ENCODE assay signal across 8 mouse cellular contexts in the genomic region with DNA sequence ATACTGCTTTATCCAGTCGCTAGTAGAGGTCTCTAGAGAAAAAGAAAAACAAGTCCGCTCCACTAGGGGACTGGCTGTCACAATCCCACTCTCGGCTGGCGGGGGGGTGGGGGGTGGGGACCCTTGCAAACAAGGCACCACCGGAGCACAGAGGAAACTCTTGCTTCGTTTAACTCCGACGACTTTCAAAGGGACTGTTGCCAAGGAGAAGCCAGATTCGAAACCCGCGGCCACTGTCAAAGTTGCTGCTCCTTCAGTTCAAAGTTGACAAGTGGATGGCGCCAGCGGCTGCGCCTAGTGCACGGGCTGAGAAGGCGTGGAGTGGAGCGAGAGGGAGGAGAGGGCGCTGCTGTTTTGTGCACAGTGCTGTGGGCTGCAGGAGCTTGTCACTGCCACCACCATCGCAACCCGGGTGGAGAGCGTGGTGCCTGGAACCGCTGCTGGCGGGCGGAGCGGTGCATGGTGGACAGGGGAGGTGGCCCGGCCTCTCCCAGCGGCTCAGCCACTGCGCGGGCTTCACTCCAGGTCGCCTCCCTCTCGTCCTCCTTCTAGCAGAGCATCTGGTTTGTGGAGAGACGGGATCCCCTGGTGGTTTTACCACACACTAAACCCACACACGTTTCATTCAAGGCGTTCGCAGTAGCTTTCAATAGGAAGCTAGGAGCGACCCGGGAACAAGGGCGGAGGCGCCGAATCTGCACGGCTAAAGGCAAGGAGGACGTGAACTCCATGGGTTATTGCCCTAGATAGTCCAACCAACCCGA. TPM values are rescaled to one million over a fixed set of nuclear protein-coding genes. Genes with fewer than 3 reads are reported as not detected.
DNase-seq lines count a peak whose midpoint lies in the region; ATAC-seq and TF ChIP-seq lines count a peak whose summit lies in the region.

No protein-coding gene starts in this region.

- WGBS in heart, embryonic 10.5 days, result under 1% methylated on average over 43 of the region's 43 CpGs
- WGBS in intestine, postnatal 0 days, result 1% methylated on average over 43 of the region's 43 CpGs
- under 1% methylated on average over 43 of the region's 43 CpGs for WGBS in limb, embryonic 10.5 days
- WGBS in neural tube, embryonic 11.5 days, result under 1% methylated on average over 41 of the region's 43 CpGs

- H3K27me3 ChIP-seq in heart, embryonic 10.5 days (ENCODE audit: insufficient read depth, poor library complexity, severe bottlenecking), result peaks cover 16% of the 10 kb centered on the region
- H3K27me3 ChIP-seq in intestine, postnatal 0 days (replicated peaks; ENCODE audit: control insufficient read depth, insufficient read depth, low read length), result peaks cover 24% of the 10 kb centered on the region
- H3K27me3 ChIP-seq in limb, embryonic 10.5 days (ENCODE audit: low read depth, poor library complexity, severe bottlenecking), result peaks cover 25% of the 10 kb centered on the region
- peaks cover 12% of the 10 kb centered on the region for H3K27me3 ChIP-seq in neural tube, embryonic 11.5 days (ENCODE audit: control insufficient read depth, insufficient read depth, low read length)

- H3K36me3 ChIP-seq in heart, embryonic 10.5 days, result no peaks in the 10 kb centered on the region
- H3K36me3 ChIP-seq in intestine, postnatal 0 days (ENCODE audit: control insufficient read depth, insufficient read depth), result no peaks in the 10 kb centered on the region
- no peaks in the 10 kb centered on the region for H3K36me3 ChIP-seq in limb, embryonic 10.5 days
- H3K36me3 ChIP-seq in neural tube, embryonic 11.5 days (ENCODE audit: control insufficient read depth, insufficient read depth, low read length), result no peaks in the 10 kb centered on the region

- peak overlapping the region; percentile 72 for H3K4me3 ChIP-seq in heart, embryonic 10.5 days
- H3K4me3 ChIP-seq in intestine, postnatal 0 days (ENCODE audit: low read depth, low read length), result peak overlapping the region; percentile 48
- H3K4me3 ChIP-seq in limb, embryonic 10.5 days, result peak overlapping the region; percentile 64
- H3K4me3 ChIP-seq in neural tube, embryonic 11.5 days (ENCODE audit: low read depth, low read length), result peak overlapping the region; percentile 54

- H3K4me2 ChIP-seq in intestine, postnatal 0 days (replicated peaks; ENCODE audit: low read depth), result peak overlapping the region; percentile 86
- peak overlapping the region; percentile 92 for H3K4me2 ChIP-seq in neural tube, embryonic 11.5 days (ENCODE audit: low read depth)

- H3K4me1 ChIP-seq in heart, embryonic 10.5 days, result peaks cover 10% of the 10 kb centered on the region
- no peaks in the 10 kb centered on the region for H3K4me1 ChIP-seq in intestine, postnatal 0 days (replicated peaks; ENCODE audit: control insufficient read depth, insufficient read depth, low read length)
- peaks cover 11% of the 10 kb centered on the region for H3K4me1 ChIP-seq in limb, embryonic 10.5 days
- H3K4me1 ChIP-seq in neural tube, embryonic 11.5 days (ENCODE audit: control insufficient read depth, insufficient read depth, low read length), result no peaks in the 10 kb centered on the region

- peak overlapping the region; percentile 72 for H3K27ac ChIP-seq in heart, embryonic 10.5 days
- H3K27ac ChIP-seq in intestine, postnatal 0 days (ENCODE audit: low read depth, low read length), result no peak overlapping the region
- H3K27ac ChIP-seq in limb, embryonic 10.5 days, result peak overlapping the region; percentile 68
- 0 out of 2 replicates have a peak overlapping the region, but pooled peaks have one; percentile 50 for H3K27ac ChIP-seq in neural tube, embryonic 11.5 days (ENCODE audit: low read depth, low read length)

- peak; percentile 40 for TF ChIP-seq CTCF in intestine, postnatal 0 days (IDR thresholded peaks at IDR 0.05; ENCODE audit: low read depth)

- no peaks in the 10 kb centered on the region for H3K9me3 ChIP-seq in heart, embryonic 10.5 days
- no peaks in the 10 kb centered on the region for H3K9me3 ChIP-seq in intestine, postnatal 0 days (ENCODE audit: control insufficient read depth)
- no peaks in the 10 kb centered on the region for H3K9me3 ChIP-seq in limb, embryonic 10.5 days (replicated peaks)
- H3K9me3 ChIP-seq in neural tube, embryonic 11.5 days (ENCODE audit: control insufficient read depth, low read length), result no peaks in the 10 kb centered on the region

- ATAC-seq in frontal cortex, adult (ENCODE audit: low TSS enrichment), result peak; percentile 93
- ATAC-seq in intestine, postnatal 0 days, result peak; percentile 16; the same call in 1 of the 2 replicates
- ATAC-seq in neural tube, embryonic 11.5 days (ENCODE audit: insufficient read depth, low FRiP score, low TSS enrichment), result peak; percentile 72

- H3K9ac ChIP-seq in intestine, postnatal 0 days (ENCODE audit: low read depth, low read length), result no peak overlapping the region
- H3K9ac ChIP-seq in neural tube, embryonic 11.5 days (ENCODE audit: low read length), result peak overlapping the region; percentile 58

- DNase-seq in heart, embryonic 10.5 days (ENCODE audit: low spot score), result peak; percentile 78
- DNase-seq in heart, adult 9 months (ENCODE audit: low spot score in 2 of 2), result no peak
- peak; percentile 14 for DNase-seq in cerebellum, adult 9-10 months
- peak; percentile 70 for DNase-seq in limb, embryonic 10.5 days (ENCODE audit: low spot score)
- DNase-seq in neural tube, embryonic 11.5 days (ENCODE audit: low spot score), result peak; percentile 71
- DNase-seq in MN1 (ENCODE audit: low spot score), result no peak

RNA-seq across cellular contexts. Expression of a gene that starts 0.8 kb away (rescaled TPM):
- 0.38 and 0.91 TPM in 2 replicates for polyA plus RNA-seq in heart, embryonic 10.5 days (2016; fragmentation: Nextera tagmentation; extraction: Ambion mirVana)
- 0.24 and 0.38 TPM in 2 replicates for polyA plus RNA-seq in intestine, postnatal 0 days (2015; fragmentation: Nextera tagmentation; extraction: Ambion mirVana)
- polyA plus RNA-seq in limb, embryonic 10.5 days (2016; fragmentation: Nextera tagmentation; extraction: Ambion mirVana), result 0.08 and 0.13 TPM in 2 replicates
- polyA plus RNA-seq in neural tube, embryonic 11.5 days (2014; fragmentation: Nextera tagmentation; extraction: Ambion mirVana), result 4.1 and 4.6 TPM in 2 replicates

Comparison
In these comparisons a context has a peak if more than half of its experiments do, and no peak if none do; other contexts are left out.
1. DNase-seq: peak in heart, embryonic 10.5 days (single experiment), cerebellum, adult 9-10 months (single experiment), limb, embryonic 10.5 days (single experiment) and neural tube, embryonic 11.5 days (single experiment); none in heart, adult 9 months (0 of 2) and MN1 (single experiment).
2. ATAC-seq: peak in every context shown above with its lines; median percentile 93 in frontal cortex, adult; 72 in neural tube, embryonic 11.5 days; 16 in intestine, postnatal 0 days.
3. Peak in every context shown above with its lines, with median percentiles within 50 percentile points of each other: H3K4me3 ChIP-seq.